ENCODE assay signal across 22 mouse cellular contexts in the genomic region with DNA sequence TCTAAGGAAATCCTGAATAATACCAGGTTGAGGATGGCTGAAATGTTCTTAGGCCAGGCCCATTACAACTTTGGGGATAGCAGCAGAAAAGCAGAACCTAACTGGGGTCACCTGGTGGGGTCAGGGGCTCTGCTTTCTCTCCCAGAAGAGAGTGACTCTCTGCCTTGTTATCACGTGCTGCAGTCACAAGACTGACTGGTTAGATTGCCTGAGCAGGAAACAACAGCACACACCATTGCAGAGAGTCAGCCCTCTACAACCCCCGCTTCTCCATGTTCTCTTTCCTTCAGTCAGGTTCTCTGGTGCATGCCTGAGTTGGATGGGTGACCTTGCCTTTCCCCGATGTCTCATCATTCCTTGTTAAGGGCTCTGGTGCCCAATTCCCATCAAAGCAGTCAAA.
"Had no signal": no experiment of that assay in that cellular context is flagged by ENCODE, and none has a peak within 500 bp of the region (broad histone marks: within the 10 kb centered on the region; RNA-seq: fewer than 3 reads in every experiment).

No protein-coding gene starts in this region.

- H3K36me3 ChIP-seq: heart, embryonic 12.5 days; hindbrain, embryonic 12.5 days; kidney, embryonic 15.5 days; limb, embryonic 13.5 days; limb, embryonic 15.5 days; liver, embryonic 12.5 days had no signal

- ATAC-seq: hindbrain, postnatal 0 days; intestine, embryonic 16.5 days; liver, embryonic 12.5 days had no signal

- H3K27ac ChIP-seq: hindbrain, embryonic 12.5 days; kidney, embryonic 15.5 days; kidney, postnatal 0 days; limb, embryonic 13.5 days; limb, embryonic 15.5 days; liver, embryonic 12.5 days; liver, embryonic 14.5 days had no signal

- H3K4me2 ChIP-seq: heart, embryonic 12.5 days; hindbrain, embryonic 12.5 days; kidney, embryonic 15.5 days; limb, embryonic 13.5 days; limb, embryonic 15.5 days; liver, embryonic 12.5 days had no signal

- H3K9me3 ChIP-seq: heart, embryonic 12.5 days; hindbrain, embryonic 12.5 days; kidney, embryonic 15.5 days; limb, embryonic 13.5 days; limb, embryonic 15.5 days; liver, embryonic 12.5 days had no signal

- H3K4me3 ChIP-seq: heart, embryonic 12.5 days; hindbrain, embryonic 12.5 days; kidney, embryonic 15.5 days; limb, embryonic 13.5 days; limb, embryonic 15.5 days; liver, embryonic 12.5 days had no signal

- DNase-seq: gastrocnemius, postnatal 14 days; gastrocnemius, postnatal 36 days; heart, adult 18-20 months; heart, postnatal 10 days; kidney, adult 11 months; kidney, adult 2 months; kidney, adult 9 months; kidney, postnatal 14 days; kidney, postnatal 36 days; layer of hippocampus, adult 9-11 months; layer of hippocampus, postnatal 36 days; left cerebral cortex, postnatal 4 days had no signal

- H3K9ac ChIP-seq: heart, embryonic 12.5 days; hindbrain, embryonic 12.5 days; kidney, embryonic 15.5 days; limb, embryonic 13.5 days; limb, embryonic 15.5 days; liver, embryonic 12.5 days; liver, embryonic 14.5 days had no signal

- H3K4me1 ChIP-seq: liver, embryonic 12.5 days had no signal
